ENCODE assay signal across 18 mouse cellular contexts in genomic region chr1:92332248-92332584, GRCm38 (mm10).
DNase-seq lines count a peak whose midpoint lies in the region; ATAC-seq lines count a peak whose summit lies in the region.
"Had no signal": no experiment of that assay in that cellular context is flagged by ENCODE, and none has a peak within 500 bp of the region (broad histone marks: within the 10 kb centered on the region; RNA-seq: fewer than 3 reads in every experiment).

No protein-coding gene starts in this region.

- DNase-seq in adrenal gland, postnatal 10 days = peak; percentile 31
- DNase-seq in adrenal gland, adult 18-20 months (ENCODE audit: low spot score in 2 of 2) = no peak
- DNase-seq in heart, adult 11 months = peak; percentile 88
- no peak for DNase-seq in heart, postnatal 4 days
- DNase-seq in MN1 (ENCODE audit: low spot score) = peak; percentile 45
- no peak for DNase-seq in spleen, adult 12 weeks (ENCODE audit: low spot score)
- no peak for DNase-seq in frontal cortex, postnatal 25 days (ENCODE audit: low spot score in 2 of 2)
- DNase-seq: cerebellum, postnatal 36 days; embryo, embryonic 11 days; kidney, adult 2 months; kidney, postnatal 14 days; layer of hippocampus, postnatal 36 days; lung, adult 18-20 months; lung, postnatal 10 days; right cerebral cortex, postnatal 4 days had no signal

- ATAC-seq in megakaryocyte-erythroid progenitor cell, adult 5-6 weeks (replicated peaks; ENCODE audit: low FRiP score, low TSS enrichment, poor library complexity, severe bottlenecking) = 0 out of 2 replicates have a peak, but pooled peaks have one; percentile 28
- ATAC-seq: forebrain, embryonic 16.5 days; liver, embryonic 12.5 days had no signal

Comparison
In these comparisons a context has a peak if more than half of its experiments do, and no peak if none do; other contexts are left out.
1. DNase-seq: peak in adrenal gland, postnatal 10 days (single experiment), heart, adult 11 months (single experiment) and MN1 (single experiment); none in adrenal gland, adult 18-20 months (0 of 2), heart, postnatal 4 days (single experiment), spleen, adult 12 weeks (single experiment) and frontal cortex, postnatal 25 days (0 of 2).